Mouse (Mus musculus) liver, adult (tissue): ENCODE measurements around the gene Pik3cg.

ENCODE experiments used
- GATA4 ChIP-seq: IDR thresholded peaks from 2 replicates; pipeline ENCODE4 v1.6.1; 2014; ENCODE audit warnings: mild to moderate bottlenecking, low read length; ENCODE audit not compliant: insufficient replicate concordance

Pik3cg gene

GRCm38 (mm10) chr12:32207948-32208891, at the start of gene Pik3cg:
TSS of gene Pik3cg (minus strand) at chr12:32208659.
- peak; percentile 29; the same call in 1 of the 2 replicates for TF ChIP-seq GATA4

- no peak for TF ChIP-seq GATA4
These were observed 40.0 kb upstream of the Pik3cg start for GRCm38 (mm10) chr12:32248483-32248882.

GRCm38 (mm10) chr12:32245566-32246233, 37.2 kb upstream of the Pik3cg start:
- TF ChIP-seq GATA4 = no peak

- no peak for TF ChIP-seq GATA4
These were observed 35.1 kb upstream of the Pik3cg start for GRCm38 (mm10) chr12:32243586-32243985.

- no peak for TF ChIP-seq GATA4
These were observed 30.0 kb upstream of the Pik3cg start for GRCm38 (mm10) chr12:32238433-32238832.

GRCm38 (mm10) chr12:32237839-32238238, 29.4 kb upstream of the Pik3cg start:
- no peak for TF ChIP-seq GATA4

- no peak for TF ChIP-seq GATA4
These were observed 28.7 kb upstream of the Pik3cg start for GRCm38 (mm10) chr12:32237139-32237538.

GRCm38 (mm10) chr12:32236450-32236849, 28.0 kb upstream of the Pik3cg start:
- no peak for TF ChIP-seq GATA4

GRCm38 (mm10) chr12:32233871-32234270, 25.4 kb upstream of the Pik3cg start:
- TF ChIP-seq GATA4 = no peak

GRCm38 (mm10) chr12:32231398-32231797, 22.9 kb upstream of the Pik3cg start:
- TF ChIP-seq GATA4 = no peak

- TF ChIP-seq GATA4 = no peak
These were observed 15.2 kb upstream of the Pik3cg start for GRCm38 (mm10) chr12:32223629-32224028.

GRCm38 (mm10) chr12:32222758-32223385, 14.4 kb upstream of the Pik3cg start:
- TF ChIP-seq GATA4 = no peak

- TF ChIP-seq GATA4 = no peak
These were observed 11.9 kb upstream of the Pik3cg start for GRCm38 (mm10) chr12:32220387-32220786.

- no peak for TF ChIP-seq GATA4
These were observed 6.7 kb upstream of the Pik3cg start for GRCm38 (mm10) chr12:32215143-32215542.

- no peak for TF ChIP-seq GATA4
These were observed 4.2 kb upstream of the Pik3cg start for GRCm38 (mm10) chr12:32212702-32213101.

GRCm38 (mm10) chr12:32212156-32212555, 3.7 kb upstream of the Pik3cg start:
- TF ChIP-seq GATA4 = no peak
